Mouse (Mus musculus): ENCODE data around the gene Xpo6. TPM values are rescaled to one million over a fixed set of nuclear protein-coding genes. Genes with fewer than 3 reads are reported as not detected.

Gene Xpo6
- polyA plus RNA-seq, 1 experiment, result 65.0 TPM

Other genes starting within 250 kb of the Xpo6 start
- not detected for gene Gsg1l, start 118.1 kb downstream of the Xpo6 start, polyA plus RNA-seq (2012; fragmentation: generic; extraction: Trizol)
- gene Sbk1, start 72.1 kb upstream of the Xpo6 start, polyA plus RNA-seq (2012; fragmentation: generic; extraction: Trizol), result 11.3 TPM
- 0.23 TPM for gene Lat, start 169.1 kb upstream of the Xpo6 start, polyA plus RNA-seq (2012; fragmentation: generic; extraction: Trizol)
- 69.8 TPM for gene Spns1, start 176.9 kb upstream of the Xpo6 start, polyA plus RNA-seq (2012; fragmentation: generic; extraction: Trizol)
- gene Nfatc2ip, start 196.2 kb upstream of the Xpo6 start, polyA plus RNA-seq (2012; fragmentation: generic; extraction: Trizol), result 6.2 TPM
- gene Cd19, start 214.4 kb upstream of the Xpo6 start, polyA plus RNA-seq (2012; fragmentation: generic; extraction: Trizol), result not detected
- gene Rabep2, start 228.3 kb upstream of the Xpo6 start, polyA plus RNA-seq (2012; fragmentation: generic; extraction: Trizol), result 17.5 TPM

Measured in C2C12 (cell line).